Mouse (Mus musculus): ENCODE measurements around the gene Klhl9. TPM values are rescaled to one million over a fixed set of nuclear protein-coding genes. Genes with fewer than 3 reads are reported as not detected.
"Not testable (repeated sequence)": the region's sequence is repeated elsewhere in the genome, so short reads cannot be mapped to it uniquely, and the experiment has no call there.

Klhl9 gene
- polyA plus RNA-seq, 1 experiment from 2014 or later = 87.9 TPM

- Histone ChIP-seq H3K27ac (ENCODE audit: low read length) (peak overlapping the region; percentile 97), H3K9ac (ENCODE audit: low read length) (peak overlapping the region; percentile 78), H3K4me2 (ENCODE audit: low read depth, low read length) (peak overlapping the region; percentile 64), H3K4me3 (replicated peaks; ENCODE audit: low read length) (peak overlapping the region; percentile 59)
- not testable (repeated sequence) for H3K36me3 ChIP-seq (ENCODE audit: control insufficient read depth, insufficient read depth, low read length); H3K9me3 ChIP-seq (replicated peaks; ENCODE audit: control insufficient read depth, low read length); ATAC-seq (ENCODE audit: insufficient read depth, low FRiP score); H3K27me3 ChIP-seq (ENCODE audit: control insufficient read depth, insufficient read depth, low read length); H3K4me1 ChIP-seq (ENCODE audit: control insufficient read depth, insufficient read depth, low read length)
- WGBS = 11% methylated on average over 28 of the region's 31 CpGs
Observed at GRCm38 (mm10) chr4:88756581-88757513, 34.6 kb upstream of the Klhl9 start.

GRCm38 (mm10) chr4:88754818-88755340 is 32.6 kb upstream of the Klhl9 start, which contains the start of gene Gm13271:
Gene Gm13271 (plus strand): TSS chr4:88754868.
- not testable (repeated sequence) for H3K4me1 ChIP-seq (ENCODE audit: control insufficient read depth, insufficient read depth, low read length); H3K27ac ChIP-seq (ENCODE audit: low read length); ATAC-seq (ENCODE audit: insufficient read depth, low FRiP score); H3K36me3 ChIP-seq (ENCODE audit: control insufficient read depth, insufficient read depth, low read length); H3K9ac ChIP-seq (ENCODE audit: low read length); H3K9me3 ChIP-seq (replicated peaks; ENCODE audit: control insufficient read depth, low read length); H3K4me3 ChIP-seq (replicated peaks; ENCODE audit: low read length); H3K4me2 ChIP-seq (ENCODE audit: low read depth, low read length); H3K27me3 ChIP-seq (ENCODE audit: control insufficient read depth, insufficient read depth, low read length)
- 76% methylated on average over 15 of the region's 15 CpGs for WGBS

- Histone ChIP-seq H3K9me3 (replicated peaks; ENCODE audit: control insufficient read depth, low read length) (no peaks in the 10 kb centered on the region), H3K9ac (ENCODE audit: low read length) (no peak overlapping the region), H3K27ac (ENCODE audit: low read length) (no peak overlapping the region), H3K27me3 (ENCODE audit: control insufficient read depth, insufficient read depth, low read length) (no peaks in the 10 kb centered on the region), H3K4me2 (ENCODE audit: low read depth, low read length) (no peak overlapping the region), H3K4me1 (ENCODE audit: control insufficient read depth, insufficient read depth, low read length) (no peaks in the 10 kb centered on the region), H3K4me3 (replicated peaks; ENCODE audit: low read length) (no peak overlapping the region), H3K36me3 (ENCODE audit: control insufficient read depth, insufficient read depth, low read length) (no peaks in the 10 kb centered on the region)
- ATAC-seq (ENCODE audit: insufficient read depth, low FRiP score) = no peak
- WGBS = 57% methylated on average over 6 of the region's 6 CpGs
Observed at GRCm38 (mm10) chr4:88749926-88750325, 27.7 kb upstream of the Klhl9 start.

GRCm38 (mm10) chr4:88744207-88744606 is 21.9 kb upstream of the Klhl9 start:
- Histone ChIP-seq H3K9me3 (replicated peaks; ENCODE audit: control insufficient read depth, low read length) (no peaks in the 10 kb centered on the region), H3K27ac (ENCODE audit: low read length) (no peak overlapping the region), H3K4me1 (ENCODE audit: control insufficient read depth, insufficient read depth, low read length) (0 out of 2 replicates have a peak, but pooled peaks cover 6% of the 10 kb centered on the region), H3K4me3 (replicated peaks; ENCODE audit: low read length) (no peak overlapping the region), H3K36me3 (ENCODE audit: control insufficient read depth, insufficient read depth, low read length) (no peaks in the 10 kb centered on the region), H3K4me2 (ENCODE audit: low read depth, low read length) (no peak overlapping the region), H3K27me3 (ENCODE audit: control insufficient read depth, insufficient read depth, low read length) (no peaks in the 10 kb centered on the region), H3K9ac (ENCODE audit: low read length) (no peak overlapping the region)
- ATAC-seq (ENCODE audit: insufficient read depth, low FRiP score) = no peak
- WGBS = 63% methylated on average over 3 of the region's 3 CpGs

- ATAC-seq (ENCODE audit: insufficient read depth, low FRiP score) = no peak
- no peaks in the 10 kb centered on the region for H3K36me3 ChIP-seq (ENCODE audit: control insufficient read depth, insufficient read depth, low read length)
- no peak overlapping the region for H3K4me2 ChIP-seq (ENCODE audit: low read depth, low read length)
- H3K9me3 ChIP-seq (replicated peaks; ENCODE audit: control insufficient read depth, low read length) = no peaks in the 10 kb centered on the region
- H3K4me3 ChIP-seq (replicated peaks; ENCODE audit: low read length) = no peak overlapping the region
- H3K27me3 ChIP-seq (ENCODE audit: control insufficient read depth, insufficient read depth, low read length) = no peaks in the 10 kb centered on the region
- H3K9ac ChIP-seq (ENCODE audit: low read length) = no peak overlapping the region
- 0 out of 2 replicates have a peak, but pooled peaks cover 6% of the 10 kb centered on the region for H3K4me1 ChIP-seq (ENCODE audit: control insufficient read depth, insufficient read depth, low read length)
- H3K27ac ChIP-seq (ENCODE audit: low read length) = 0 out of 2 replicates have a peak overlapping the region, but pooled peaks have one; percentile 36
- WGBS = 43% methylated on average over 7 of the region's 7 CpGs
Observed at GRCm38 (mm10) chr4:88742771-88743371, 20.6 kb upstream of the Klhl9 start.

- H3K27ac ChIP-seq (ENCODE audit: low read length) = no peak overlapping the region
- no peak overlapping the region for H3K4me3 ChIP-seq (replicated peaks; ENCODE audit: low read length)
- no peak overlapping the region for H3K4me2 ChIP-seq (ENCODE audit: low read depth, low read length)
- H3K36me3 ChIP-seq (ENCODE audit: control insufficient read depth, insufficient read depth, low read length) = no peaks in the 10 kb centered on the region
- WGBS = 84% methylated on average over 4 of the region's 4 CpGs
- H3K27me3 ChIP-seq (ENCODE audit: control insufficient read depth, insufficient read depth, low read length) = no peaks in the 10 kb centered on the region
- no peak overlapping the region for H3K9ac ChIP-seq (ENCODE audit: low read length)
- H3K4me1 ChIP-seq (ENCODE audit: control insufficient read depth, insufficient read depth, low read length) = 0 out of 2 replicates have a peak, but pooled peaks cover 6% of the 10 kb centered on the region
- no peaks in the 10 kb centered on the region for H3K9me3 ChIP-seq (replicated peaks; ENCODE audit: control insufficient read depth, low read length)
- no peak for ATAC-seq (ENCODE audit: insufficient read depth, low FRiP score)
Observed at GRCm38 (mm10) chr4:88741426-88741825, 19.2 kb upstream of the Klhl9 start.

- ATAC-seq (ENCODE audit: insufficient read depth, low FRiP score) = no peak
- Histone ChIP-seq H3K9ac (ENCODE audit: low read length) (no peak overlapping the region), H3K36me3 (ENCODE audit: control insufficient read depth, insufficient read depth, low read length) (no peaks in the 10 kb centered on the region), H3K27ac (ENCODE audit: low read length) (no peak overlapping the region), H3K4me2 (ENCODE audit: low read depth, low read length) (no peak overlapping the region), H3K4me3 (replicated peaks; ENCODE audit: low read length) (no peak overlapping the region), H3K27me3 (ENCODE audit: control insufficient read depth, insufficient read depth, low read length) (no peaks in the 10 kb centered on the region), H3K9me3 (replicated peaks; ENCODE audit: control insufficient read depth, low read length) (no peaks in the 10 kb centered on the region), H3K4me1 (ENCODE audit: control insufficient read depth, insufficient read depth, low read length) (0 out of 2 replicates have a peak, but pooled peaks cover 6% of the 10 kb centered on the region)
- WGBS = 88% methylated on average over 6 of the region's 6 CpGs
Observed at GRCm38 (mm10) chr4:88739036-88739435, 16.8 kb upstream of the Klhl9 start.

- Histone ChIP-seq H3K9me3 (replicated peaks; ENCODE audit: control insufficient read depth, low read length) (no peaks in the 10 kb centered on the region), H3K4me1 (ENCODE audit: control insufficient read depth, insufficient read depth, low read length) (0 out of 2 replicates have a peak, but pooled peaks cover 6% of the 10 kb centered on the region), H3K27ac (ENCODE audit: low read length) (no peak overlapping the region), H3K4me2 (ENCODE audit: low read depth, low read length) (no peak overlapping the region), H3K27me3 (ENCODE audit: control insufficient read depth, insufficient read depth, low read length) (no peaks in the 10 kb centered on the region), H3K36me3 (ENCODE audit: control insufficient read depth, insufficient read depth, low read length) (no peaks in the 10 kb centered on the region), H3K4me3 (replicated peaks; ENCODE audit: low read length) (no peak overlapping the region), H3K9ac (ENCODE audit: low read length) (no peak overlapping the region)
- 3% methylated on average over 2 of the region's 2 CpGs for WGBS
- ATAC-seq (ENCODE audit: insufficient read depth, low FRiP score) = no peak
Observed at GRCm38 (mm10) chr4:88738480-88738879, 16.2 kb upstream of the Klhl9 start.

GRCm38 (mm10) chr4:88727324-88727723 is 5.1 kb upstream of the Klhl9 start:
- no peak for ATAC-seq (ENCODE audit: insufficient read depth, low FRiP score)
- no peak overlapping the region for H3K4me2 ChIP-seq (ENCODE audit: low read depth, low read length)
- no peak overlapping the region for H3K9ac ChIP-seq (ENCODE audit: low read length)
- H3K27ac ChIP-seq (ENCODE audit: low read length) = no peak overlapping the region
- H3K36me3 ChIP-seq (ENCODE audit: control insufficient read depth, insufficient read depth, low read length) = no peaks in the 10 kb centered on the region
- WGBS = 0% methylated on average over 1 of the region's 1 CpGs
- no peaks in the 10 kb centered on the region for H3K27me3 ChIP-seq (ENCODE audit: control insufficient read depth, insufficient read depth, low read length)
- H3K9me3 ChIP-seq (replicated peaks; ENCODE audit: control insufficient read depth, low read length) = no peaks in the 10 kb centered on the region
- H3K4me3 ChIP-seq (replicated peaks; ENCODE audit: low read length) = no peak overlapping the region
- H3K4me1 ChIP-seq (ENCODE audit: control insufficient read depth, insufficient read depth, low read length) = no peaks in the 10 kb centered on the region

Data from stomach, embryonic 16.5 days (tissue).